Mouse (Mus musculus) megakaryocyte progenitor cell, adult 5-6 weeks (primary cell): ENCODE measurements around the gene Dis3. TPM values are rescaled to one million over a fixed set of nuclear protein-coding genes. Genes with fewer than 3 reads are reported as not detected.

Source experiments
- total RNA-seq, 2 experiments: library from RNA; stranded (forward) in 1 of 2; stranded (reverse) in 1 of 2; fragments of 157-497, 149-512 nt in 1 of 2; fragments of 200-1000 nt in 1 of 2; gene quantifications; 2 replicates each; pipeline versions ENCODE4 v1.2.3 to v1.2.4; 2015 to 2017

Gene Dis3
- total RNA-seq, 2 experiments from 2014 or later, result 52.3 to 60.2 TPM

Other genes starting within 250 kb of the Dis3 start
- 40.1 and 57.4 TPM in 2 replicates for gene Rpl36a-ps1, start 105.5 kb downstream of the Dis3 start, total RNA-seq (2015)
- gene Rpl36a-ps1, start 105.5 kb downstream of the Dis3 start, total RNA-seq (2017), result 14.5 and 14.6 TPM in 2 replicates
- 80.3 and 85.5 TPM in 2 replicates for gene Mzt1, start 53.6 kb downstream of the Dis3 start, total RNA-seq (2015)
- 34.1 and 39.4 TPM in 2 replicates for gene Mzt1, start 53.6 kb downstream of the Dis3 start, total RNA-seq (2017)
- 46.1 and 53.0 TPM in 2 replicates for gene Bora, start 53.5 kb downstream of the Dis3 start, total RNA-seq (2015)
- 45.9 and 56.2 TPM in 2 replicates for gene Bora, start 53.5 kb downstream of the Dis3 start, total RNA-seq (2017)
- 21.5 and 30.9 TPM in 2 replicates for gene Pibf1, start 346 bp downstream of the Dis3 start, total RNA-seq (2015)
- 38.4 and 40.8 TPM in 2 replicates for gene Pibf1, start 346 bp downstream of the Dis3 start, total RNA-seq (2017)
- 2.4 and 3.6 TPM in 2 replicates for gene Klf5, start 198.9 kb upstream of the Dis3 start, total RNA-seq (2015)
- gene Klf5, start 198.9 kb upstream of the Dis3 start, total RNA-seq (2017), result 1.2 and 1.5 TPM in 2 replicates